Mouse (Mus musculus) thymus, adult 2 months (tissue): ENCODE results near the gene Epn3.

Experiments
- CTCF ChIP-seq: fragments of 200-500 bp; IDR thresholded peaks from 2 replicates; pipeline ENCODE4 v1.5.1; 2012; ENCODE audit warnings: mild to moderate bottlenecking, control low read depth, low read length, moderate library complexity, borderline replicate concordance; ENCODE audit not compliant: control insufficient read depth, poor library complexity, insufficient read depth; ENCODE audit errors: extremely low read depth
- POLR2A ChIP-seq: fragments of 200-500 bp; IDR thresholded peaks from 2 replicates; pipeline ENCODE4 v1.6.1; 2012; ENCODE audit warnings: mild to moderate bottlenecking, low read length, control low read depth, moderate library complexity; ENCODE audit not compliant: control insufficient read depth, poor library complexity, insufficient read depth; ENCODE audit errors: extremely low read depth

GRCm38 (mm10) chr11:94483921-94484320, 15.9 kb downstream of the Epn3 start:
- TF ChIP-seq CTCF, result no peak
- no peak for TF ChIP-seq POLR2A
